Mouse (Mus musculus) thymus, adult 2 months (tissue): ENCODE results near the gene Fanca. TPM values are rescaled to one million over a fixed set of nuclear protein-coding genes. Genes with fewer than 3 reads are reported as not detected.

Experiments used
- DNase-seq: peaks from one replicate; pipeline ENCODE4 v3.0.0; 2021
- H3K27ac ChIP-seq: fragments of 200-500 bp; 2 replicates; pipeline ENCODE4 v1.5.1; 2012; ENCODE audit warnings: low read length, control low read depth; ENCODE audit not compliant: control insufficient read depth, insufficient read depth
- H3K27me3 ChIP-seq: fragments of 200-500 bp; 2 replicates; pipeline ENCODE4 v1.6.1; 2012; ENCODE audit warnings: mild to moderate bottlenecking, low read length, moderate library complexity, mixed read lengths; ENCODE audit not compliant: control insufficient read depth, insufficient read depth
- H3K36me3 ChIP-seq: fragments of 200-500 bp; 2 replicates; pipeline ENCODE4 v1.6.1; 2012; ENCODE audit warnings: mild to moderate bottlenecking, low read length, moderate library complexity; ENCODE audit not compliant: control insufficient read depth, insufficient read depth
- H3K4me1 ChIP-seq: fragments of 200-500 bp; replicated peaks from 2 replicates; pipeline ENCODE4 v1.6.1; 2012; ENCODE audit warnings: low read length; ENCODE audit not compliant: control insufficient read depth, insufficient read depth
- H3K4me3 ChIP-seq: fragments of 200-500 bp; 2 replicates; pipeline ENCODE4 v1.5.1; 2012; ENCODE audit warnings: mild to moderate bottlenecking, low read length, control low read depth, moderate library complexity; ENCODE audit not compliant: control insufficient read depth, insufficient read depth
- CTCF ChIP-seq: fragments of 200-500 bp; IDR thresholded peaks from 2 replicates; pipeline ENCODE4 v1.5.1; 2012; ENCODE audit warnings: mild to moderate bottlenecking, control low read depth, low read length, moderate library complexity, borderline replicate concordance; ENCODE audit not compliant: control insufficient read depth, poor library complexity, insufficient read depth; ENCODE audit errors: extremely low read depth
- POLR2A ChIP-seq: fragments of 200-500 bp; IDR thresholded peaks from 2 replicates; pipeline ENCODE4 v1.6.1; 2012; ENCODE audit warnings: mild to moderate bottlenecking, low read length, control low read depth, moderate library complexity; ENCODE audit not compliant: control insufficient read depth, poor library complexity, insufficient read depth; ENCODE audit errors: extremely low read depth
- WGBS: fragments of 180-500 bp; shearing (Covaris S2); methylation state at CpG from one replicate; pipeline ENCODE4 v1.1.7; 2018; 5-methylcytosine and 5-hydroxymethylcytosine counted together
- polyA plus RNA-seq: library from polyadenylated mRNA; depleted of rRNA; stranded (reverse); fragments of >200 nt; gene quantifications from 2 replicates; pipeline ENCODE4 v1.2.3, GENCODE M21; 2012

Gene Fanca
- polyA plus RNA-seq, 1 experiment = 84.5 TPM

- TF ChIP-seq CTCF = no peak
- no peak for TF ChIP-seq POLR2A
- 81% methylated on average over 8 of the region's 8 CpGs for WGBS
- Histone ChIP-seq H3K36me3 (peaks cover 22% of the 10 kb centered on the region), H3K27ac (no peak overlapping the region), H3K27me3 (no peaks in the 10 kb centered on the region), H3K4me1 (peaks cover 5% of the 10 kb centered on the region), H3K4me3 (no peak overlapping the region)
- DNase-seq = no peak
Observed at GRCm38 (mm10) chr8:123248596-123248995, 69.8 kb downstream of the Fanca start.

DNA sequence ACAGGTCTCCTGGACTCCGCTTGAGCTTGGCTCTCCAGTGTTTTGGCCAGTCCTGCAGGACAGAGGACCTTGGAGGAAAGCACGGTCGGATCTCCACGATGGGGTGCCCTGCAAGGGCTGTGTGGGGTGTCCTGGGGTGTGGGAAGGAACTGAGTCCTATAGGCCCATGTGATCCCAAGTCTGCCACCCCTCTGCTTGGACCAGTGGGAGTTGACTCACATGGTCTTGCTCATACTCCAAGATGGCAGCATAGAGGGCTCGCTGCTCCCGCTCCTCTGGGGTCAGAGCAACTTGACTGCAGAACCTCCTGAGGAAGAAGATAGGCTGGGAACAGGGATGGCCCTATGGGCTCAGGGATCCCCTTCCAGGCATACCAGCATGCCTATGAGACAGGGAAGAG is 70.6 kb downstream of the Fanca start:
- Histone ChIP-seq H3K4me3 (no peak overlapping the region), H3K27ac (no peak overlapping the region), H3K36me3 (peaks cover 22% of the 10 kb centered on the region), H3K27me3 (no peaks in the 10 kb centered on the region), H3K4me1 (no peaks in the 10 kb centered on the region)
- no peak for DNase-seq
- WGBS = 100% methylated on average over 6 of the region's 6 CpGs
- TF ChIP-seq CTCF (no peak), POLR2A (no peak)

GRCm38 (mm10) chr8:123245543-123245942 is 72.8 kb downstream of the Fanca start:
- Histone ChIP-seq H3K36me3 (peaks cover 22% of the 10 kb centered on the region), H3K27me3 (no peaks in the 10 kb centered on the region), H3K27ac (no peak overlapping the region), H3K4me3 (no peak overlapping the region), H3K4me1 (no peaks in the 10 kb centered on the region)
- DNase-seq = no peak
- TF ChIP-seq POLR2A (no peak), CTCF (no peak)
- 95% methylated on average over 12 of the region's 12 CpGs for WGBS

DNA sequence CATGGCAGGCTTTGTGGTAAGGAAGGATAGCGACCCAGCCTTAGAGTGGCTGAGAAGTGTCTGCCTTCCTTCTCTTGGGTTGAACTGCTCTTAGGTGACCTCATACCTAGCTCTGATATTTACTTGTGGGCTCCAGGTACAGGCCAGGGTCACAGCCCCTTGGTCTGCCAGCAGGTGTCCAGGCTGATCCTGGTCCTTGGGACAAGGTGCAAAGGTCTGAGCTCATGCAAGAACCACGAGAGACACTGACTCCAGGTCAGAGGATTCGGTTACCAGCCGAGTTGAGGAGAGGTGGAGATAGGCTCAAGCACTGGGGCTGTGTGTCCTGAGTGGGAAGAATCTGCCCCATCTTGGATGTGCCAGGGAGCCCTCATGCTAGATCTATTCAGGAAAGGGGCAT is 74.0 kb downstream of the Fanca start:
- no peak for DNase-seq
- 95% methylated on average over 4 of the region's 4 CpGs for WGBS
- Histone ChIP-seq H3K27ac (no peak overlapping the region), H3K4me3 (no peak overlapping the region), H3K27me3 (no peaks in the 10 kb centered on the region), H3K36me3 (peaks cover 22% of the 10 kb centered on the region), H3K4me1 (no peaks in the 10 kb centered on the region)
- TF ChIP-seq POLR2A (no peak), CTCF (no peak)

DNA sequence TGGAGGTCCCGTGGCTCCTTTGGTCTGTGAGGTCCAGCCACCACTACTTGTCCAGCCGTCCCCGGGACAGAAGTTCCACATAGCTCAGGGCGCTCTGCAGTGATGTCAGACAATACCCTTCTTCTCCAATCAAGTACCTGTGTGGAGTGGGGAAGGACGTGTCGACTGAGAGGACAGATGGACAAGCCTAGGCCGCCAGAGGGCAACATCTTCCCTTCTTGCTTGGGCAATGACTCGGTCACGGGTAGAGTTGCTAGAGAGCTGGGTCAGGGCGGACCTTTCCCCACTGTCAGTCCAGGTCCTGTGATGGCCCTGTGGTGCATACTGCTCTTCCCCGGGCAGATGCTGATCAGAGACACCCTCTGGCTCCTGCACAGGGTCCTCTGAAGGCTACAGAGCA is 75.3 kb downstream of the Fanca start:
- no peak overlapping the region for H3K27ac ChIP-seq
- DNase-seq = no peak
- H3K27me3 ChIP-seq = no peaks in the 10 kb centered on the region
- no peak overlapping the region for H3K4me3 ChIP-seq
- H3K4me1 ChIP-seq = no peaks in the 10 kb centered on the region
- H3K36me3 ChIP-seq = peaks cover 19% of the 10 kb centered on the region
- WGBS = 91% methylated on average over 11 of the region's 11 CpGs
- TF ChIP-seq POLR2A = no peak
- TF ChIP-seq CTCF = no peak

DNA sequence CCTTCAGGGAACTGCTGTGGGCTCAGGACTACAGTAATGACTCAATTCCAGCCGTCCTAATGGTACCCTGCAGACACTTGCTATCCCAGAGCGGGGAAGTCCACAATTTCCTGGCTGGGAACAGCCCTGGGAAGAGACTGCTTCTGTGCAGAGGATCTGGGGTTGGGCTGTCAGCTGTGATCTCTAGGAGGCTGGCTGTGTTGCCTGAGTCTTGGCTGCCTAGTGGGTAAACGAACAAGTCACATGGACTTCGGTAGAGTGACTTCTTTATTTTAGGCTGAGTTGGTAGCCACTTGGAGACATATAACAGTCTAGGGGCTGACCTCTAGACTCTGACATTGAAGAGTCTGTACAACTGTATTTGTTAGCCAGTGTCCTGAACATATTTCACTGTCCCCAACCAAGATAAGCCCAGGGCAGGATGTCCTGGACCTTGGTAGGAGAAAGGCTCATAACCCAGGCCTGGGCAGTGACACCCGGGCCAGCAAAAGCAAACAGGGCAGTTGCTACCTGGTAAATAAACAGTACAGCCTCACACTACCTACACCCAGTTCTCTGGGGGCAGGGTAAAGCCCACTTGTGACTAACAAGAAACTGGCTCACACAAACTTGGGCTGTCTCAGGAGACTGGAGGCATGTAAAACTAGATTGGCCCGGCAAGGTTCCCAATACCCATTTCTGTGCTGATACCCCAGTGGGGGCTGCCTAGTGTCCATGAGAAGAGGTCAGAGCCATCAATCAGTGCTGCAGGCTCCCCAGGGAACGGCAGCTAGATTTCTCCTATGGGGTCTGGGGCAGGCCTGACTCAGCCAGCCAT is 76.1 kb downstream of the Fanca start:
- Histone ChIP-seq H3K4me3 (no peak overlapping the region), H3K36me3 (peaks cover 11% of the 10 kb centered on the region), H3K4me1 (no peaks in the 10 kb centered on the region), H3K27me3 (no peaks in the 10 kb centered on the region), H3K27ac (no peak overlapping the region)
- TF ChIP-seq POLR2A = no peak
- no peak for TF ChIP-seq CTCF
- DNase-seq = no peak
- 92% methylated on average over 7 of the region's 7 CpGs for WGBS
